Mouse (Mus musculus) heart, adult 2 months (tissue): ENCODE data around the gene Gm20388. TPM values are rescaled to one million over a fixed set of nuclear protein-coding genes. Genes with fewer than 3 reads are reported as not detected.

ENCODE experiments used
- DNase-seq, 2 experiments: peaks; one replicate each; pipeline ENCODE4 v3.0.0; 2021
- H3K27ac ChIP-seq: fragments of 200-600 bp; 2 replicates; pipeline ENCODE4 v1.8.1; 2022
- H3K27me3 ChIP-seq: fragments of 200-500 bp; 2 replicates; pipeline ENCODE4 v1.6.1; 2012; ENCODE audit warnings: mild to moderate bottlenecking, low read length, inconsistent platforms, mixed read lengths; ENCODE audit not compliant: control insufficient read depth, insufficient read depth
- H3K36me3 ChIP-seq: fragments of 200-500 bp; 2 replicates; pipeline ENCODE4 v1.6.1; 2012; ENCODE audit warnings: low read length, inconsistent platforms; ENCODE audit not compliant: control insufficient read depth, insufficient read depth
- H3K4me1 ChIP-seq: fragments of 200-500 bp; 2 replicates; pipeline ENCODE4 v1.6.1; 2011; ENCODE audit warnings: low read length; ENCODE audit not compliant: control insufficient read depth, insufficient read depth
- H3K4me3 ChIP-seq: fragments of 200-600 bp; 2 replicates; pipeline ENCODE4 v1.8.1; 2022
- H3K79me2 ChIP-seq: fragments of 200-500 bp; replicated peaks from 2 replicates; pipeline ENCODE4 v1.6.1; 2012; ENCODE audit warnings: mild to moderate bottlenecking, inconsistent platforms, low read length, moderate library complexity, mixed read lengths; ENCODE audit not compliant: control insufficient read depth, insufficient read depth
- H3K9ac ChIP-seq: fragments of 200-500 bp; 2 replicates; pipeline ENCODE4 v1.6.1; 2012; ENCODE audit warnings: low read depth, mild to moderate bottlenecking, control low read depth, inconsistent platforms, low read length, mixed read lengths
- CTCF ChIP-seq: fragments of 200-600 bp; IDR thresholded peaks from 2 replicates; pipeline ENCODE4 v1.8.1; 2022; ENCODE audit warnings: antibody characterized with exemption, mild to moderate bottlenecking, moderate library complexity
- EP300 ChIP-seq: fragments of 200-500 bp; IDR thresholded peaks from 2 replicates; pipeline ENCODE4 v1.6.1; 2011; ENCODE audit warnings: low read depth, low read length, control low read depth; ENCODE audit not compliant: insufficient read depth
- POLR2A ChIP-seq: fragments of 200-500 bp; IDR thresholded peaks from 2 replicates; pipeline ENCODE4 v1.6.1; 2011; ENCODE audit warnings: mild to moderate bottlenecking, low read depth, low read length, control low read depth; ENCODE audit not compliant: insufficient read depth
- WGBS: fragments of 180-500 bp; shearing (Covaris S2); methylation state at CpG from one replicate; pipeline ENCODE4 v1.1.7; 2018; 5-methylcytosine and 5-hydroxymethylcytosine counted together
- intact Hi-C: fragments of 180-260 bp; cut with DNase I; formaldehyde crosslinking; loops from one replicate; pipeline ENCODE4 v1.15.1; 2025
- polyA plus RNA-seq: library from polyadenylated mRNA; depleted of rRNA; stranded (reverse); fragments of >200 nt; gene quantifications from 2 replicates; pipeline ENCODE4 v1.2.3, GENCODE M21; 2012
- total RNA-seq, 2 experiments: library from RNA; stranded (reverse); gene quantifications; 2 replicates each; pipeline ENCODE4 v1.2.3; 2021

The Gm20388 gene
- total and polyA plus RNA-seq, 3 experiments, result 1.8 to 32.3 TPM; not detected in 1

GRCm38 (mm10) chr8:121827726-121828125 is 1917.1 kb downstream of the Gm20388 start:
- Histone ChIP-seq H3K79me2 (no peaks in the 10 kb centered on the region), H3K27ac (no peak overlapping the region), H3K9ac (no peak overlapping the region), H3K27me3 (no peaks in the 10 kb centered on the region), H3K4me3 (no peak overlapping the region), H3K36me3 (no peaks in the 10 kb centered on the region), H3K4me1 (peaks cover 2% of the 10 kb centered on the region)
- 80% methylated on average over 5 of the region's 5 CpGs for WGBS
- DNase-seq, result no peak
- intact Hi-C loops, result no loop called here
- TF ChIP-seq POLR2A (no peak), EP300 (no peak), CTCF (no peak)

GRCm38 (mm10) chr8:121828376-121829023 is 1917.9 kb downstream of the Gm20388 start:
- intact Hi-C loops, result no loop called here
- 25% methylated on average over 10 of the region's 10 CpGs for WGBS

GRCm38 (mm10) chr8:121829048-121829776 is 1918.6 kb downstream of the Gm20388 start, which contains the start of gene Klhdc4:
Gene Klhdc4, minus strand, starts transcription at chr8:121829569.
- Histone ChIP-seq H3K79me2 (no peaks in the 10 kb centered on the region), H3K4me1 (peaks cover 2% of the 10 kb centered on the region), H3K36me3 (no peaks in the 10 kb centered on the region), H3K27ac (peak within 1 kb of the TSS; percentile 70), H3K9ac (peak within 1 kb of the TSS; percentile 76), H3K27me3 (no peaks in the 10 kb centered on the region), H3K4me3 (peak within 1 kb of the TSS; percentile 89)
- TF ChIP-seq CTCF, result no peak
- peak; percentile 69 for TF ChIP-seq POLR2A
- TF ChIP-seq EP300, result no peak
- peak; percentile 88 to 93 for DNase-seq
- intact Hi-C loops, result no loop called here
- under 1% methylated on average over 66 of the region's 68 CpGs for WGBS

More at GRCm38 (mm10) chr8:121828376-121829023, 1917.9 kb downstream of the Gm20388 start:
- no peak for DNase-seq
- H3K27me3 ChIP-seq, result no peaks in the 10 kb centered on the region
- no peak overlapping the region for H3K27ac ChIP-seq
- H3K4me3 ChIP-seq, result peak overlapping the region; percentile 89
- H3K4me1 ChIP-seq, result peaks cover 2% of the 10 kb centered on the region
- H3K36me3 ChIP-seq, result no peaks in the 10 kb centered on the region
- TF ChIP-seq CTCF (no peak), POLR2A (no peak), EP300 (no peak)
- no peaks in the 10 kb centered on the region for H3K79me2 ChIP-seq
- no peak overlapping the region; the same call in 1 of the 2 replicates for H3K9ac ChIP-seq

GRCm38 (mm10) chr8:121829777-121830362 is 1919.2 kb downstream of the Gm20388 start:
- H3K79me2 ChIP-seq, result no peaks in the 10 kb centered on the region
- TF ChIP-seq EP300 (no peak), CTCF (no peak), POLR2A (no peak)
- DNase-seq, result no peak
- H3K27ac ChIP-seq, result peak overlapping the region; percentile 70
- peak overlapping the region; percentile 89 for H3K4me3 ChIP-seq
- H3K9ac ChIP-seq, result peak overlapping the region; percentile 76
- no peaks in the 10 kb centered on the region for H3K36me3 ChIP-seq
- H3K4me1 ChIP-seq, result peaks cover 2% of the 10 kb centered on the region
- H3K27me3 ChIP-seq, result no peaks in the 10 kb centered on the region
- intact Hi-C loops, result loop anchor here (5.0 kb wide), 2 partner anchors 113 to 283 kb away; no protein-coding TSS in a partner anchor
- 12% methylated on average over 18 of the region's 18 CpGs for WGBS

- Histone ChIP-seq H3K27me3 (no peaks in the 10 kb centered on the region), H3K36me3 (no peaks in the 10 kb centered on the region), H3K4me3 (no peak overlapping the region), H3K79me2 (no peaks in the 10 kb centered on the region), H3K4me1 (peaks cover 2% of the 10 kb centered on the region), H3K9ac (no peak overlapping the region), H3K27ac (no peak overlapping the region)
- intact Hi-C loops, result loop anchor here (5.0 kb wide), 2 partner anchors 115 to 285 kb away; no protein-coding TSS in a partner anchor
- WGBS, result 79% methylated on average over 2 of the region's 2 CpGs
- TF ChIP-seq CTCF (no peak), POLR2A (no peak), EP300 (no peak)
- DNase-seq, result no peak
Observed at GRCm38 (mm10) chr8:121832061-121832460, 1921.4 kb downstream of the Gm20388 start.

GRCm38 (mm10) chr8:121832503-121832902 is 1921.9 kb downstream of the Gm20388 start:
- WGBS, result 4% methylated on average over 6 of the region's 6 CpGs
- DNase-seq, result peak; percentile 44 to 66
- Histone ChIP-seq H3K27me3 (no peaks in the 10 kb centered on the region), H3K4me3 (no peak overlapping the region), H3K79me2 (no peaks in the 10 kb centered on the region), H3K36me3 (no peaks in the 10 kb centered on the region), H3K9ac (no peak overlapping the region), H3K4me1 (peaks cover 2% of the 10 kb centered on the region), H3K27ac (no peak overlapping the region)
- TF ChIP-seq POLR2A (no peak), CTCF (peak; percentile 83)
- intact Hi-C loops, result loop anchor here (5.0 kb wide), 2 partner anchors 115 to 285 kb away; no protein-coding TSS in a partner anchor
